Mouse (Mus musculus) stomach, postnatal 0 days (tissue): ENCODE measurements around the gene Dync2li1. TPM values are rescaled to one million over a fixed set of nuclear protein-coding genes. Genes with fewer than 3 reads are reported as not detected.
A peak's percentile ranks its signal among the peaks of the same experiment; 100 is the strongest.

Source experiments
- ATAC-seq: fragments of 200-750 bp; cut with Nextera tagmentation; 2 replicates; pipeline ENCODE4 v1.8.0; 2017; ENCODE audit not compliant: low FRiP score, low TSS enrichment
- DNase-seq: peaks from one replicate; pipeline ENCODE4 v3.0.0-alpha.2; 2016; ENCODE audit warnings: low spot score
- H3K27ac ChIP-seq: fragments of 300-500 bp; sonication (generic); replicated peaks from 2 replicates; pipeline ENCODE4 v1.5.1; 2014; ENCODE audit warnings: mild to moderate bottlenecking, control low read depth
- H3K27me3 ChIP-seq: fragments of 300-500 bp; sonication (generic); 2 replicates; pipeline ENCODE4 v1.6.1; 2014; ENCODE audit warnings: low read length; ENCODE audit not compliant: control insufficient read depth, insufficient read depth
- H3K36me3 ChIP-seq: fragments of 300-500 bp; sonication (generic); 2 replicates; pipeline ENCODE4 v1.6.1; 2014; ENCODE audit warnings: low read length, mixed read lengths; ENCODE audit not compliant: control insufficient read depth, insufficient read depth
- H3K4me1 ChIP-seq: fragments of 300-500 bp; sonication (generic); replicated peaks from 2 replicates; pipeline ENCODE4 v1.6.1; 2014; ENCODE audit warnings: antibody characterized with exemption; ENCODE audit not compliant: control insufficient read depth, insufficient read depth
- H3K4me2 ChIP-seq: fragments of 300-500 bp; sonication (generic); replicated peaks from 2 replicates; pipeline ENCODE4 v1.6.1; 2014; ENCODE audit warnings: low read depth, mild to moderate bottlenecking, control low read depth, moderate library complexity
- H3K4me3 ChIP-seq: fragments of 300-500 bp; sonication (generic); 2 replicates; pipeline ENCODE4 v1.5.1; 2014; ENCODE audit warnings: low read depth, low read length, control low read depth
- H3K9ac ChIP-seq: fragments of 300-500 bp; sonication (generic); 2 replicates; pipeline ENCODE4 v1.6.1; 2014; ENCODE audit warnings: mild to moderate bottlenecking, low read length, control low read depth, mixed read lengths
- H3K9me3 ChIP-seq: fragments of 300-500 bp; sonication (generic); 2 replicates; pipeline ENCODE4 v1.6.1; 2016; ENCODE audit warnings: low read length; ENCODE audit not compliant: control insufficient read depth
- CTCF ChIP-seq: IDR thresholded peaks from 2 replicates; pipeline ENCODE4 v1.5.1; 2016; ENCODE audit warnings: antibody characterized with exemption, low read depth, mild to moderate bottlenecking, moderate library complexity
- EP300 ChIP-seq: optimal IDR thresholded peaks from 2 replicates; pipeline ENCODE3; 2016; ENCODE audit warnings: antibody characterized with exemption
- WGBS: fragments of 180-500 bp; shearing (Covaris S2); extraction: QIAGEN DNeasy Blood & Tissue Kit; methylation state at CpG from one replicate; pipeline ENCODE4 v1.1.7; 2014; 5-methylcytosine and 5-hydroxymethylcytosine counted together
- polyA plus RNA-seq: library from polyadenylated mRNA; unstranded; fragments of >200 nt; fragmentation: Nextera tagmentation; extraction: Ambion mirVana; gene quantifications from 2 replicates; pipeline ENCODE4 v1.2.1, GENCODE M21; 2015

Gene Dync2li1
- polyA plus RNA-seq, 1 experiment from 2014 or later, result 13.3 TPM

DNA sequence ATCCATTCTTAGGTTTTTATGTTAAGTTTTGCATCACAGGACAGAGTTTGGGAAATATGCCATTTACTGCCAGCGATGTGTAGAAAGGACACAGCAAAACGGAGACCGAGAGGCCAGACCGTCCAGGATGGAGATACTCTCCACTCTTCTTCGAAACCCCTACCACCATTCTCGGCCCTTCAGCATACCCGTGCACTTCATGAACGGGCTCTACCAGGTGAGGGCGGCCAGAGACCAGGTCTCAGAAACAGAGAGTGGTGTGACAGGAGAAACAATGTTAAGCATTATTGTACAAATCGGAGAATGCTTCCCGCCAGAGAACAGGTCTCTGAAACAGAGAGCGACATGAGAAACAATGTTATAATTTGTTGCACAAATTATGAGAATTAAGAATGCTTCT lies 28.4 kb upstream of the Dync2li1 start:
- no peak overlapping the region for H3K27ac ChIP-seq
- no peaks in the 10 kb centered on the region for H3K9me3 ChIP-seq
- 90% methylated on average over 12 of the region's 12 CpGs for WGBS
- no peak overlapping the region for H3K4me2 ChIP-seq
- ATAC-seq (no peak), DNase-seq (no peak)
- TF ChIP-seq EP300 (no peak), CTCF (no peak)
- no peaks in the 10 kb centered on the region for H3K27me3 ChIP-seq
- no peaks in the 10 kb centered on the region for H3K4me1 ChIP-seq
- H3K36me3 ChIP-seq, result no peaks in the 10 kb centered on the region; the same call in 1 of the 2 replicates
- no peak overlapping the region for H3K9ac ChIP-seq
- H3K4me3 ChIP-seq, result no peak overlapping the region

DNA sequence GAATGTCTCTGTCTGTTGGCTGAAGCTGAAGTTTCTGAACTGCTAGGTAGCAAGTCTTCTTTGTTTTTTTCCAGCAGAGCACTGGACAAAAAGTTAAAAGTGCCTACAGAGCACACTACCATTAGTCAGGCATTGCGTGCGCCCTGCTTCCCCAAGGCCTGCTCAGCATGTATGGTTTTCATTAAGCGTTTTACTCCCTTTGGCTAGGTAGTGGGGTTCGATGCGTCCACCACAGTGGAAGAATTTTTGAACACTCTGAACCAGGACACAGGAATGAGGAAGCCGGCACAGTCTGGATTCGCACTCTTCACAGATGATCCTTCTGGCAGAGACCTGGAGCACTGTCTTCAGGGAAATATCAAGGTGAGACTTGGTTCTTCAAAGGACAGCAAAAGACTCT lies 27.4 kb upstream of the Dync2li1 start:
- Histone ChIP-seq H3K4me3 (no peak overlapping the region), H3K36me3 (no peaks in the 10 kb centered on the region; the same call in 1 of the 2 replicates), H3K4me1 (no peaks in the 10 kb centered on the region), H3K9me3 (no peaks in the 10 kb centered on the region), H3K9ac (no peak overlapping the region), H3K27me3 (no peaks in the 10 kb centered on the region), H3K27ac (no peak overlapping the region), H3K4me2 (no peak overlapping the region)
- ATAC-seq, result no peak
- DNase-seq, result no peak
- no peak for TF ChIP-seq CTCF
- TF ChIP-seq EP300, result no peak
- WGBS, result 93% methylated on average over 7 of the region's 7 CpGs

DNA sequence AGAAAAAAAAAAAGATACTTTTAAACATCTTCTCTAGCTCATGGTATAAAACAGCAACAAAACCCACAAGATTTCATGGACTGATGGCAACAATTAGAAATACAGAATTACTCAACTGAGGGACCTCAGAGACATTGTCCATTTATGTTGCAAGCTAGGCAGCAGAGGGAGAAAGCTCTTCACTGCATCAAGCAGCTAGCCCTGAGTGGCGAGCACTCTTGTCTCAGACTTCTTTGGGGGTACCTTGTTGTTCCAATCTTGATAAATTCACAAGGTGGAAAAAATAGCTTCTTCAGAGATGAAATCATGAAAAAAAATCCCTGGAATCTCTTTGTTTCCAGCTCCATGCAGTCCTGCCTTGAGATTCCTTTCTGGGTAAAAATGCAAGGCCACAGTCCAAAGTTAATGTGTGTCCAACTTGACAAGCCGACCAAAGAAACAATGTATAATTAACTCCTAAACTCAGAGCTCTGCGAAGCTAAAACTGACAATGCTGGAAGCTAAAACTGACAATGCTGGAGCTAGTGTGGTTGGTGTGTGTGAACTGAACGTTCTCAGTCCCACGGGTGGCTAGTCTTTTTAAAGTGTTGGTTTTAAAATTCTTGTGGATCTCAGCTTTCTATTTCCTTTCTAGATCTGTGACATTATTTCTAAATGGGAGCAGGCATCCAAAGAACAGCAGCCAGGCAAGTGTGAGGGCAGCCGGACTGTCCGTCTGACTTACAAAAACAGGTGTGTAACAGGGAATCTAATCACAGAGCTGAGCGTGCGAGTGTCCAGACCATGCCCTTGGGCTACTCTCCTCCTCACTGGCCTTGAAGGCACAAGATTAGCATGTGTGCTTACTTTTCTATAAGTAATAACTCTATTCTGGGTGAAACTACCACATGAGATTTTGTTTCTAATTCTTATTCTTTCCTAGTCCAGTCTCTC lies 26.0 kb upstream of the Dync2li1 start:
- TF ChIP-seq EP300 (no peak), CTCF (no peak)
- DNase-seq, result peak; percentile 7
- no peak overlapping the region for H3K27ac ChIP-seq
- no peak for ATAC-seq
- H3K27me3 ChIP-seq, result no peaks in the 10 kb centered on the region
- 64% methylated on average over 9 of the region's 9 CpGs for WGBS
- no peaks in the 10 kb centered on the region for H3K4me1 ChIP-seq
- H3K9ac ChIP-seq, result no peak overlapping the region
- no peaks in the 10 kb centered on the region for H3K9me3 ChIP-seq
- H3K4me2 ChIP-seq, result no peak overlapping the region
- no peaks in the 10 kb centered on the region; the same call in 1 of the 2 replicates for H3K36me3 ChIP-seq
- no peak overlapping the region for H3K4me3 ChIP-seq

DNA sequence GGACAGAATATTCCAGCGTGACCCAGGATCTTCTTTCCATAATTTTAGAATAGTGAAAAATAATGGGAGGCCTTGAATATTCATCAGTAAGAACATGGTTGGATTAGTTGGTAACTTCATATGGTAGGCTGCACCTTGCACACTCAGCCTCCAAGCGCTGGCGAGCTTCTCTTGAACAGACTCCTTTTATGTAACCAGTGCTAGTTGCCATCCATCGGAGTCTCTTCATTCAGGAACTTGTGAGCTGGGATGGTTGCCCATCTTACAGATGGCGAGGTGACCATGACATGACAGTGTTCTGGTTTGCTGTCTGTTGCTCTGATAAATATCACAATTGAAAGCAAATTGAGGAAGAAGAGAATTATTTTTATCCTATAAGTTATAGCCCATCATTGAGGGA lies 24.5 kb upstream of the Dync2li1 start:
- Histone ChIP-seq H3K9ac (no peak overlapping the region), H3K36me3 (no peaks in the 10 kb centered on the region; the same call in 1 of the 2 replicates), H3K4me1 (no peaks in the 10 kb centered on the region), H3K4me3 (no peak overlapping the region), H3K4me2 (no peak overlapping the region), H3K9me3 (no peaks in the 10 kb centered on the region), H3K27ac (no peak overlapping the region), H3K27me3 (no peaks in the 10 kb centered on the region)
- WGBS, result 93% methylated on average over 5 of the region's 5 CpGs
- ATAC-seq (no peak), DNase-seq (peak; percentile 1)
- no peak for TF ChIP-seq CTCF
- no peak for TF ChIP-seq EP300

DNA sequence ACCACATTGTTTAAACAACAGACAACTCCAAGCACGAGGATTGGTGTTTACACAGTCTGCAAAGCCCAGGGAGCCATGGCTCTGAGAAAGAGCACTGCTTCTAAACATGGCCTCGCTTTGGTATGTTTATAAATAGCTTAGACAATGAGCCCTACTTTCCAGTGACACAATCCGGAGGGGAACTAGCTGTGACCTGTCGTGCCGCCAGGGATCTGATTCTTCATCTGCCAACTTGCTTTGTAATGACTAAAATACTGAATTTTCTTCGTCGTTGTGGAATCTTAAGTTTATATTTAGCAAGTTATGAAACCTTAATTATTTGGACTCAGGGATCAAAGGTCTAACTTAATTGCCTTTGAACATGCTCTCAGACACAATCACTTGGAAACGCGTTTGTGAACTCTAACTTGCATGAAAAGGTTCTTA lies 23.1 kb upstream of the Dync2li1 start:
- Histone ChIP-seq H3K9ac (no peak overlapping the region), H3K4me3 (no peak overlapping the region), H3K27me3 (no peaks in the 10 kb centered on the region), H3K4me1 (no peaks in the 10 kb centered on the region), H3K36me3 (no peaks in the 10 kb centered on the region; the same call in 1 of the 2 replicates), H3K27ac (no peak overlapping the region), H3K9me3 (no peaks in the 10 kb centered on the region), H3K4me2 (no peak overlapping the region)
- WGBS, result 22% methylated on average over 9 of the region's 9 CpGs
- no peak for TF ChIP-seq CTCF
- TF ChIP-seq EP300, result no peak
- DNase-seq, result peak; percentile 13
- peak; percentile 56; the same call in 1 of the 2 replicates for ATAC-seq
